Mouse (Mus musculus) midbrain, embryonic 11.5 days (tissue): ENCODE measurements at regions not wholly inside any gene's neighbourhood (a gene's known extent, or its start where the extent isn't known, plus 50 kb on each side); places are given as distances from the start of the nearest gene placed in this dataset.
A peak's percentile ranks its signal among the peaks of the same experiment; 100 is the strongest.

Experiments
- ATAC-seq: fragments of 200-750 bp; cut with Nextera tagmentation; 2 replicates; pipeline ENCODE4 v1.8.0; 2017; ENCODE audit warnings: moderate TSS enrichment, moderate library complexity; ENCODE audit not compliant: low FRiP score
- DNase-seq: peaks from one replicate; pipeline ENCODE4 v3.0.0; 2015; ENCODE audit warnings: low spot score; ENCODE audit errors: missing footprints
- H3K27ac ChIP-seq: fragments of 300-500 bp; sonication (generic); 2 replicates; pipeline ENCODE4 v1.5.1; 2014; ENCODE audit warnings: low read depth, low read length
- H3K27me3 ChIP-seq: fragments of 300-500 bp; sonication (generic); 2 replicates; pipeline ENCODE4 v1.6.1; 2014; ENCODE audit warnings: mild to moderate bottlenecking, low read length, moderate library complexity, mixed read lengths; ENCODE audit not compliant: control insufficient read depth, insufficient read depth
- H3K36me3 ChIP-seq: fragments of 300-500 bp; sonication (generic); 2 replicates; pipeline ENCODE4 v1.6.1; 2014; ENCODE audit warnings: mild to moderate bottlenecking, low read length, moderate library complexity, mixed read lengths; ENCODE audit not compliant: control insufficient read depth, insufficient read depth
- H3K4me1 ChIP-seq: fragments of 300-500 bp; sonication (generic); 2 replicates; pipeline ENCODE4 v1.6.1; 2014; ENCODE audit warnings: low read length; ENCODE audit not compliant: control insufficient read depth, insufficient read depth
- H3K4me2 ChIP-seq: fragments of 300-500 bp; sonication (generic); 2 replicates; pipeline ENCODE4 v1.6.1; 2014; ENCODE audit warnings: mild to moderate bottlenecking, moderate library complexity
- H3K4me3 ChIP-seq: fragments of 300-500 bp; sonication (generic); 2 replicates; pipeline ENCODE4 v1.5.1; 2014; ENCODE audit warnings: low read depth, low read length
- H3K9ac ChIP-seq: fragments of 300-500 bp; sonication (generic); 2 replicates; pipeline ENCODE4 v1.6.1; 2014; ENCODE audit warnings: low read length
- H3K9me3 ChIP-seq: fragments of 300-500 bp; sonication (generic); 2 replicates; pipeline ENCODE4 v1.6.1; 2016; ENCODE audit warnings: low read length; ENCODE audit not compliant: control insufficient read depth
- WGBS: fragments of 180-500 bp; shearing (Covaris S2); extraction: QIAGEN DNeasy Blood & Tissue Kit; methylation state at CpG from one replicate; pipeline ENCODE4 v1.1.7; 2014; 5-methylcytosine and 5-hydroxymethylcytosine counted together

- H3K4me1 ChIP-seq = peaks cover 3% of the 10 kb centered on the region; the same call in 1 of the 2 replicates
- no peak overlapping the region for H3K4me2 ChIP-seq
- no peaks in the 10 kb centered on the region for H3K36me3 ChIP-seq
- H3K27ac ChIP-seq = no peak overlapping the region
- DNase-seq = no peak
- WGBS = 78% methylated on average over 26 of the region's 26 CpGs
- no peak overlapping the region for H3K9ac ChIP-seq
- H3K27me3 ChIP-seq = peaks cover 31% of the 10 kb centered on the region
- no peaks in the 10 kb centered on the region for H3K9me3 ChIP-seq
- no peak for ATAC-seq
- no peak overlapping the region for H3K4me3 ChIP-seq
These were observed 242.0 kb downstream of the Cd83 start for GRCm38 (mm10) chr13:44026321-44027255.

GRCm38 (mm10) chr13:44028081-44028480, 243.5 kb downstream of the Cd83 start:
- Histone ChIP-seq H3K4me2 (no peak overlapping the region), H3K4me1 (no peaks in the 10 kb centered on the region), H3K27ac (no peak overlapping the region), H3K4me3 (no peak overlapping the region), H3K9me3 (no peaks in the 10 kb centered on the region), H3K9ac (no peak overlapping the region), H3K27me3 (peaks cover 22% of the 10 kb centered on the region), H3K36me3 (no peaks in the 10 kb centered on the region)
- ATAC-seq (no peak), DNase-seq (no peak)
- WGBS = 90% methylated on average over 6 of the region's 6 CpGs

GRCm38 (mm10) chr13:44030590-44030989, 246.0 kb downstream of the Cd83 start:
- DNase-seq (no peak), ATAC-seq (no peak)
- no peak overlapping the region for H3K4me3 ChIP-seq
- H3K4me2 ChIP-seq = no peak overlapping the region
- no peaks in the 10 kb centered on the region for H3K4me1 ChIP-seq
- no peaks in the 10 kb centered on the region for H3K36me3 ChIP-seq
- H3K27me3 ChIP-seq = peaks cover 3% of the 10 kb centered on the region; the same call in 1 of the 2 replicates
- H3K27ac ChIP-seq = no peak overlapping the region
- 87% methylated on average over 5 of the region's 5 CpGs for WGBS
- H3K9me3 ChIP-seq = no peaks in the 10 kb centered on the region
- H3K9ac ChIP-seq = no peak overlapping the region

GRCm38 (mm10) chr13:44037774-44038294, 253.3 kb downstream of the Cd83 start:
- H3K9me3 ChIP-seq = no peaks in the 10 kb centered on the region
- DNase-seq (no peak), ATAC-seq (no peak)
- no peak overlapping the region for H3K4me3 ChIP-seq
- 81% methylated on average over 8 of the region's 8 CpGs for WGBS
- no peaks in the 10 kb centered on the region for H3K36me3 ChIP-seq
- no peak overlapping the region for H3K9ac ChIP-seq
- H3K4me1 ChIP-seq = no peaks in the 10 kb centered on the region
- H3K4me2 ChIP-seq = no peak overlapping the region
- H3K27me3 ChIP-seq = peaks cover 2% of the 10 kb centered on the region; the same call in 1 of the 2 replicates
- H3K27ac ChIP-seq = no peak overlapping the region

- Histone ChIP-seq H3K4me1 (peaks cover 4% of the 10 kb centered on the region), H3K9ac (no peak overlapping the region), H3K4me2 (no peak overlapping the region), H3K27ac (no peak overlapping the region), H3K9me3 (no peaks in the 10 kb centered on the region), H3K4me3 (no peak overlapping the region), H3K36me3 (no peaks in the 10 kb centered on the region), H3K27me3 (peaks cover 2% of the 10 kb centered on the region; the same call in 1 of the 2 replicates)
- DNase-seq = no peak
- WGBS = 49% methylated on average over 7 of the region's 7 CpGs
- ATAC-seq = no peak
These were observed 253.7 kb downstream of the Cd83 start for GRCm38 (mm10) chr13:44038322-44038721.

- Histone ChIP-seq H3K36me3 (no peaks in the 10 kb centered on the region), H3K27ac (no peak overlapping the region), H3K9ac (no peak overlapping the region), H3K9me3 (no peaks in the 10 kb centered on the region), H3K4me1 (peaks cover 9% of the 10 kb centered on the region), H3K4me2 (no peak overlapping the region), H3K4me3 (no peak overlapping the region), H3K27me3 (peaks cover 2% of the 10 kb centered on the region; the same call in 1 of the 2 replicates)
- ATAC-seq = no peak
- DNase-seq = no peak
- WGBS = 81% methylated on average over 6 of the region's 7 CpGs
These were observed 256.1 kb downstream of the Cd83 start for GRCm38 (mm10) chr13:44040640-44041039.

- no peaks in the 10 kb centered on the region for H3K9me3 ChIP-seq
- 40% methylated on average over 9 of the region's 9 CpGs for WGBS
- ATAC-seq (peak; percentile 52), DNase-seq (peak; percentile 82)
- H3K4me1 ChIP-seq = peaks cover 9% of the 10 kb centered on the region
- no peak overlapping the region; the same call in 1 of the 2 replicates for H3K4me2 ChIP-seq
- no peaks in the 10 kb centered on the region for H3K36me3 ChIP-seq
- H3K27me3 ChIP-seq = peaks cover 2% of the 10 kb centered on the region; the same call in 1 of the 2 replicates
- no peak overlapping the region for H3K4me3 ChIP-seq
- no peak overlapping the region for H3K27ac ChIP-seq
- no peak overlapping the region for H3K9ac ChIP-seq
These were observed 258.3 kb downstream of the Cd83 start for GRCm38 (mm10) chr13:44042730-44043493.

- Histone ChIP-seq H3K4me1 (peaks cover 9% of the 10 kb centered on the region), H3K27ac (no peak overlapping the region), H3K9ac (no peak overlapping the region), H3K27me3 (peaks cover 2% of the 10 kb centered on the region; the same call in 1 of the 2 replicates), H3K9me3 (no peaks in the 10 kb centered on the region), H3K36me3 (no peaks in the 10 kb centered on the region), H3K4me2 (no peak overlapping the region; the same call in 1 of the 2 replicates), H3K4me3 (no peak overlapping the region)
- peak; percentile 84 for ATAC-seq
- WGBS = 8% methylated on average over 5 of the region's 5 CpGs
- peak; percentile 94 for DNase-seq
These were observed 258.9 kb downstream of the Cd83 start for GRCm38 (mm10) chr13:44043494-44043885.
